Mouse (Mus musculus) adrenal gland, postnatal 14 days (tissue): ENCODE measurements at regions not wholly inside any gene's neighbourhood (a gene's known extent, or its start where the extent isn't known, plus 50 kb on each side); places are given as distances from the start of the nearest gene placed in this dataset.

Experiments used
- DNase-seq: peaks from one replicate; pipeline ENCODE4 v3.0.0; 2021; ENCODE audit warnings: mixed read lengths

DNA sequence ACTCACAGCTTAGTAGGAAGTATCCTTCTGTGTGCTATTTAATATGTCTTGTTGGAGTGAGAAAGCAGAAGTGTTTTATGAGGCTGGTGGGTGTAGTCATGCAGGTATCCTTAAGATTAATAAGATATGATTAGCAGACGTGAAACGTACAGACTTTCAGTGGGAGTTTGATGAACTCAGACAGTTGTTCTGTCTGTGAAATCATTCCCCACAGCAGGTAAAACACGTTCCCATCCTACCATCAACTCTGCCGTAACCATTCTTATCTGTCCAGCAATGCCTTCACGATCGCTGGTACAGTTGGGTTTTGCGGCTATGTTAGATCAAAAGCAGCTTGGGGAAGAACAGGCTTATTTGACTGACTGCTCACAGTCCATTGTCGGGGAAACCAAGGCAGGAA, 332.3 kb downstream of the Med10 start:
- DNase-seq: no peak

DNA sequence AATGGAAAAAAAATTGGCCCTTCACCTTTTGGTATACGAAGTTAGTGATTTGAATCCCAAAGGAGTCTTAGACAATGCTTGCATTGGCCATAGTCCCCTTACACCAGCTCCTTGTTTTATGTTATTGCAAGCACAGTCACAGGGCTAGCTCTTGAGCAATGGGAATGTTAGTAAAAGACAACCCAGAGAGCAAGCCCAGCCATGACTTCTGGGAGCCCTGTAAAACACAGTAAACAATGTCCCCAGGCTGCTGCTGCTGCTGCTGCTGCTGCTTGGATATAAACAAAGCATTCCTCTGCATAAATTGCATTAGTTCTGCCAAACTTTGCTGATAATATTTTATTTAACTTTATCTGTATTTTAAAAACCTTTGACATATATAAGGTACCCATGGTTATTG, 334.0 kb downstream of the Med10 start:
- no peak for DNase-seq

DNA sequence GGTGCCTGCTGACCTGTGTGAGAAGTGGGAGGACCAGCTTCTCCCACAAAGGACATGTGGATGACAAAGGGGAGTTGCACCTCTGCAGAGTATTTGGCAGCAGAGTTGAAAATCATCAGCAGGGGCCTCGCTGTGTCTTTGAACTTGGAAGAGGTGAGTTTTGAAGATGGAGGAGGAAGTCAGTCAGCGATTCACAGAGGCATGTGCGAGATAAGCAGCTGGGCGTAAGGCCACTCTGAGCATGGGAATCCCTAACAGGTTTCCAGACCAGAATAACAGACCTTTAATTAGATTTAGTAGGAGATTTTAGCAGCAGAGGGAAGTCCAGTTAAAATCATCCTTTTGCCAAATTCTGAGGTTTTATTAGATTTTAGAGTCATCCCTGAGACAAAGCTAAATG, 342.3 kb downstream of the Med10 start:
- DNase-seq: no peak

DNA sequence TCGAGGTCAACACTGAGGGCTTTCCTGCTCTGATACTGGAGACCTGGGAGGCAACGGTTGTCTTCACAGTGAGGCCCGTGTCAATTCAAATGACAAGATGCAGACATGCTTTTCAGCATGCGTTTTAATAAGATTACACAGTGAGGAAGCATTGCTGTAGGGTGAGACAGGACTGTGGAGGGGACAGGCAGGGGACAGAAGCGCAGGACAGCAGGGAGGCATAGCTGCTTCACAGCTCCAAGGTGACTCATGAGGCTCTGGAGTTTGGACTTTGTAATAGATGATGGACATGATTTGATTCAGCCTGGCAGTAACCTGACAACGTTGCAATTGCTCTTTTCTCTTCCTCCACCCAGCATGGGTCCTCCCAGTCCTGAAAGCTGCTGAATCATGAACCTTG, 343.3 kb downstream of the Med10 start:
- DNase-seq: peak; percentile 31

DNA sequence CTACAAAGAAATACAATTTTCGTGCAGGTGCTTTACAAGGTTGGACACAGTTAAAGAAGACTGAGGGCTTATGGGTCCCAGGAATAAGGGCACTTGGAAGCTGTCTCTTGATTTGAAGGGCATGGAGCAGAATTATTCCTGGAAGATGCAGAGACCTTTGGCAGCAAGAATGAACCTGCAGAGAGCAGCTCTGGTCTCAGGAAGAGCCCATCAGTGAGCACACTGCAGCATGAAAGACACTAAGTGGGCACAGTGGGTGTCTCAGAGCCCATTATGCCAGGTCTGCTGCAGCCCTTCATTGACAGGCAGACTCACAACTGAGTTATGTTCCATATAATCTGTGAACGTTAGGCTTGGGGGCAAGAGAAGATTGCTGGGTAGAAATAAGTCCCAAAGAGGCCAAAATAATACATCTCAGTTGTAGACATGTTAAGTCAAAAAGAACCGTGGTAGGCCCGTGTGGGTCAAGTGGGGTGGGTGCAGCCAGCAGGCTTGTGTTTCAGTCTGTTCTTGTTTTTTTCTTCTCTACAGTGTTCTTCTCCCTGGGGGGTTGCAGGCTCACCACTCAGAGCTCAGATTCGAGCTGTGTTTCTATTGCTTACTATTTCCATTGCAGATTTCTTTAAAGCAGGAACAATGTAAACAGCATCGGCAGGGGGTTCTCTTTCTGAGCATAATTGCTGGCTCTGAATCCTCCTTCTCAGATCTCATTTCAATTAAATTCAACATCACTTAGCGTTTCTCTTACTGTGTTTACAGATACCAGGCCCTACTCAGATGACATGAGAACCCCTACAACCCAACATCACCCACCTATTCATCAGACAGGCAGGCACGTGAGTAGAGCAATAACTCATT, 347.1 kb downstream of the Med10 start:
- DNase-seq: no peak

DNA sequence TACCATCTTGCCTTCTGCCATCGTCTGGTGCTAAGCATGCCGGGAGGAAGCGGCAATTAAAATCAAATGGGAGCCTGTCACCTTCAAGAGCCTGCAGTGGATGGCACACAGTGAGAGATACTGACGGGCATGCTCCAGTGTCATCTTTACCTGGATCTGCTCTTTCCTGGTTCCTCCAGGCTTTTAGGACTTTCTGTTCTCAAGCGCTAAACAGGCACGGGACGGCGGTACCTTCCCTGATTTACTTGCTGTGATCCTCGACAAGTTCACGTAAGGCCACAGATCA, 347.6 kb downstream of the Med10 start:
- DNase-seq: no peak

DNA sequence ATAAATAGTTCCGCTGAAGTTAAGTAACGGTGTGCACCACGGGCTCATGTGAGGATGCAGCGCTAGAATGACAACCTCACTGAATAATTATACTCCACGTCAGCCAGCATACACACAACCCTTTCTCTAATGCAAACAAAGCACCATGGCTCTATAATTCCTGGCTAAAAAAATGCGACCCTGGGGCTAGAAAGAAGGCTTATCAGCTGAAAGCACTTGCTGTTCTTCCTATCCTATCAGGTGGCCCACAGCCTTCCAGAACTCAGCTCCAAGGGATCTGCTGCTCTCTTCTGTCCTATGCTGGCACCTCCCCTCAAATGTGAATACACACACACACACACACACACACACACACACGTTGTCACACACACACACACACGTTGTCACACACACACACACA, 350.9 kb downstream of the Med10 start:
- DNase-seq: no peak

DNA sequence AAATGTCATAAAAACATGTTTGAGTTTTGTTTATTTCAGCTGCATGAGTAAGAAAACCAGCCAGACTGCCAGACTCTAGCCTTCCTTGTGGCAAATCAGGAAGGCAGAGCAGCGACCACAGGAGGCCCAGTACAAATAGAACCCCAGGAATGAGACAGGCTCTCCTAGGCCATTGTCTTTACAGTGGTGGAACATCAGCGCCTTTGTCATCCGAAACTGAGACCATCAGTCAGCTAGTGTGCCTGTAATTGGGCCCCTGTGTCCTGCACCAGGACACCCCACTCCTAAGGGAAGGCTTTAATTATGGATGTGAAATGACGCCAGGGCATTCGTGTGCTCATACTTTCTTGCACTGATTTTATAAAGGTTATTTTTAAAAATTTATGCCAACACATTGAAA, 353.4 kb downstream of the Med10 start:
- DNase-seq: no peak

DNA sequence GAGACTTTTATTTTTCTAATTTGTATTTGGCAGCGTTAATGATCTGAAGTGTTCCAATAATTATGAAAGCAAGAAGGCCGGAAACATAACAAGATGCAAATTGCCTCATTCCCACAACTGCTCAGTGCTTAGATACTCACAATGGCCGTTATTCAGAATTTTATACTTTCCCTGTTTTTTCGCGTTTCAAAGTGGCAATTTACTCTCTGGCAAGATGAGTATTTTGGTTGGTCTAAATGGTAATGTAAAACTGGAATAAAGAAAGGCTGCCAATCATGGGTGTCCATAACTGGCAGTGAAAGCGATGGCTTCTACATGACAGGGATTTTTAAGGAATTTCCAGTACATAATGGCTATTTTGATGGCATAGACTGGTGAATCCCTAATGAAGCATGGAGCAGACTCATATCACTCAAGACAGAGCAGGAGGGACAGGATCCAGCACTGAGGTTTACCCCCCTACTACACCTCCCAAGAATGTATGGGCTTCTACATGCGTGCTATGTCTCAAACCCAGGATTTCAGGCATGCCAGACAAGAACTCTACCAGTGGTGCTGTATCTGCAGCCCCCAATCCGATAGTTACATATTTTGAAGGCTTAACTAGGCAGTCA, 354.9 kb downstream of the Med10 start:
- no peak for DNase-seq

DNA sequence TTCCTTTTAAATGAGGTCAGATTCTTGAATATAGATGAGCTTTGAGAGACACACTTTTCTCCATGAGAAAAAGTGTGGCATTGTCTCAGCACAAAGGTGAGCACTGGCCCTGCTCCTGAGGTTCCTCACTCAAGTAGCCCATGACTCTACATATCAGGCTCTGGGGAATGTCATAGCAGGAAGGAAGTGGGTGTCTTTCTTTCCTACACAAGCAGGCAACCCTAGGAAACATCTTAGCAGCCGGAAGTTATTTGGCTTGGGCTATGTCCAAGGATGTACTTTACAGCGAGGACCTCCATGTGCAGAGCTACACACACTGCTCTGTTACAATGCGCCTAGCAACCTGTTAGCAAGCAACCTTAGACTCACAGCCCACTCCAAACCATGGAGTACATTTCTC, 356.9 kb downstream of the Med10 start:
- DNase-seq: no peak

DNA sequence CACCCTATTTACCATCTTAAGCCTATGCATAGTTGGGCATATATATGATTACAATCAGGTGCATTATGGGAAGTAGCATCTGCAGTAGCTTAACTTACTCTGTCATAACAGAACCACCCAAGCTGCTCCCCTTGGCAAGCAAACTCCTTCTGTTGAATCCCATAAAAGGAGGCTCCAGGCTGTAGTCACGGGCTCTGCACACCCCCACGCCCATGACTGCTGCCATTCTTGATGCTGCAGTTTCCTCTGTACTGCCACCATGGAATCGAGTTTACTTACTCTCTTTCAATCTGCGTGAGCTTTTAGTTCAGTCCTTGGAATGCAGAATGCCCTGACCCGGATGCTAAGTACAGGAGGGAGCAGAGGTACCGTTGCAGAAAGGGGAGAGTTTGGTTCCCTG, 357.4 kb downstream of the Med10 start:
- DNase-seq: no peak

DNA sequence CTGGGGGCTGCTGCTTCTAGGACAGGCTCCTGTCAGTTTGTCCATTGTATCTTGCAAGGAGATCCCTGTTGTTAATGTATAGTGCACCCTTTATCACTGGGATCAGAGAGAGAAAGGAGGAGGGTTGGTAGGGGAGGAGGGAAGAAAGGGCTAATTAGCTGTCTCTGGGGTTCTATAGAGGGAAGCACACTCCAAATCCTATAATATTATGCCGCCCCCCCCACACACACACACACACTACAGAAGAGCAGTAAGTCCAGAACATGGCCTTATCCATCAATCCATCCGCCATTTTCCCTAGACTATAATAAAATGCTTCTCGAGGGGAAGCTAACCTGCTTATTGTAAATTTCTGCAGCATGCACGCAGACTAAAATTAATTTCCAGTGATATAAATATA, 359.9 kb downstream of the Med10 start:
- no peak for DNase-seq

DNA sequence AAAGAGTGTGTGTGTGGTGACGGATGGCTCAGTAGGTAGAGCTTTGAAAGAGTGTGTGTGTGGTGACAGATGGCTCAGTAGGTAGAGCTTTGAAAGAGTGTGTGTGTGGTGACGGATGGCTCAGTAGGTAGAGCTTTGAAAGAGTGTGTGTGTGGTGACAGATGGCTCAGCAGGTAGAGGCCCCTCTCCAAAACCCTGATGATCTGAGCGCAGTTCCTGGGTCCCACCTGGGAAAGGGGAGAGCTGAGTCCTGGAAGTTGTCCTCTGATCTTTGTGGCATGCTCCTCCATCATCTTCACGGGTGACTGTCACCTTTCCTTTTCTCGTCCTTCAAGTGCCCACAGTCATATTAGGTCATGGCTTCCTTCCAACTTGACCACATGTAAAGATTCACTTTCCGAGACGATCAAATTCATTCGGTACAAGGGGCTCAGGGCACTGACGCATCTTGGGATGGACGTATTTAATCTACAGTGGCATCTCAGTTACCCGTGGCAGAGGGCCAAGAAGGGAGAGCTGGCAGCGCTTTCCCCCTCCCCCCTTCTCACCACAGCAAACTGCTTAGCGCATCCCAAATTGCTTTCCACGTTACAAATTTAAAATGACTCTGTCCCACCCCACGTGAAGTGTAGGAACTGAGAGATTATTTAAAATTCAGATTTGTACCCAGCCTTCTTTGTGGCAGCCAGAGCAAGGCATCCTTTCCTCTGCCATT, 363.5 kb downstream of the Med10 start:
- no peak for DNase-seq

DNA sequence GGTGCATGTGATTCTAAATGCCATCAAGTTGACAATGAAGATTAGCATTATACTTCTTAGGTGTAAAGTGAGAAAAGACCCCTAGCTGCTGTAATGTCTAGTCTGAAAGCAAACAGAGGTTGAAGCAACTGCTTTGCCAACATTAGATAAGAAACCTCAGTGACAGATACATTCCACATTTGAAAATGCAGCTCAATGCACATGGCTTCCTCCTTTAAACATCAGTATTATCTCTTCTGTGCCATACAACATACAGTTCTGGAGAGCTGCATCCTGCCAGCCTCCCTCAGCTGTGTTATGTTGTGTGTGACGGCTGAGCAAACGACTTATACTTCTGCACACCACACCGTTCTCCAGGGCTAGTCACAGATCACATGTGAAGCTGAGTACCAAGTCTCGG, 365.6 kb downstream of the Med10 start:
- no peak for DNase-seq

DNA sequence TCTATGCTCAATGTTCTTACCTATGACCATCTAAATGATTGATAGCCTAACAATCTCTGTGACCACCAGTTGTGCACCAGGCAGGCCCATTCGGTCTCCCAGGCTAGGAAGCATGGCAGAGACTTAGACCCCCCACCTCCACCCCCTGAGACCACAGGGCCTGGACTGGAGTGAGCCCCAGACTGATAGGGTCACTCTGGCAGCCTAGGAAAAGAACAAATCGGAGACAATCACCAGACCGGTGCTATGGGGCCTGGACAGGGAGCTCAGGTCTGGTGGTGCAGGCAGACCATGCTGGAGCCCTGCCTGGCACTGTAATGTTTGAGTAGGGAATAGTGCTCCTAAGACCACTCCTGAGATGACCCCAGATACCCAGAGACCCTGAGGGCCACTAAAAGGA, 366.7 kb downstream of the Med10 start:
- no peak for DNase-seq

DNA sequence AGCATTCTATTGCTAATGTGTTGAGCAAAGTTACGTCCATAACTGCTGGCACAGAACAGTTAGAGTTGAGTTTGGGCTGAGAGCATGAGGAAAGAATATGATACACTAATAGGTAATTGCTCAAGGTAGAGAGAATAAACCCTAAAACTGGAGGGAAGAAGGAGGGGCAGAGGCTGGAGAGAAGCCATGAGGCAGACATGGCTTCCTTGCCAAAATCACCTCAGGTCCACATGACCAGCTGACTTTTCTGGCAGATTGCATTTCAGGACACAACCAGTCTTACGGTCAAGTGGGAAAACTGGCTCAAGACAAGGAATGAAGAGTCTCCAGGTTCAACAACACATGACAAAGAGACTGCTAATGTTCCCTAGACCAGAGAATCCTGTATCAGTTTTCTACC, 374.9 kb downstream of the Med10 start:
- no peak for DNase-seq

DNA sequence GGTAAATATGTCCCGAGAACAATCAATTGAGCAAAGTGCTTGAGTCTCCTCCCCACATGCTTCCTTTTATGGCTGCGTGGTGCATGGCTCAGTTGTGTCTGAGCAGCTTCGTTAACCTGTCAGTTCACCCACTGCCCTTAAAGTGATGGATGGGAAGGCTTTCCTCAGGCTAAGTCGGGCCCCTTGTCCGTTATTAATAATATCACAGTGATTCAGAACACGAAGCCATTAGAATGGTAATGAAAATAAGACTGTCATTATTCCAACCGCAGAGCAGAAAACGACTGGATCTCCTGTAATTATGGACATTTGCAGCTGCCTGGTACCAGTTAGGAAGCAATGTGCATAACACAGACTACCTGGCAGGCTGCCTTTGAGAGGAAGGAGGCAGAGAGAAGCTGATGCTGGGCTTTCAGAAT, 375.9 kb downstream of the Med10 start:
- DNase-seq: no peak

DNA sequence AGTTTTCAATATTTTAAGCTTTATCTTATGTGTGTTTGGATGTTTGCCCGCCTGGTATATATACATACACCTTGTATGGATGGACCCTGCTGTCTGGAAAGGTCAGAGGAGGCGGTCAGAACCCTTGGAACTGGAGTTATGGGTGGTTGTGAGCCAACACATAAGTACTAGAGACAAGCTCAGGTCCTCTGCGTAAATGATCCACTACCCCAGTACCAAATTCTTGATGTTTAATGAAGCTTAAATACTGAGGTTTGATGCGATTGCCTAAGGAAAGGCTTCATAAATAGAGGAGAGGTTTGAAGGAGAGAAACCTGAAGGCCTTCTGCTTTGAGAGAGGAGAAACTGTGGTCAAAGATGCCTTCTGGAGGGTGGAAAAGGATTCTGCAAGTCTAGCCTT, 388.8 kb downstream of the Med10 start:
- DNase-seq: no peak

DNA sequence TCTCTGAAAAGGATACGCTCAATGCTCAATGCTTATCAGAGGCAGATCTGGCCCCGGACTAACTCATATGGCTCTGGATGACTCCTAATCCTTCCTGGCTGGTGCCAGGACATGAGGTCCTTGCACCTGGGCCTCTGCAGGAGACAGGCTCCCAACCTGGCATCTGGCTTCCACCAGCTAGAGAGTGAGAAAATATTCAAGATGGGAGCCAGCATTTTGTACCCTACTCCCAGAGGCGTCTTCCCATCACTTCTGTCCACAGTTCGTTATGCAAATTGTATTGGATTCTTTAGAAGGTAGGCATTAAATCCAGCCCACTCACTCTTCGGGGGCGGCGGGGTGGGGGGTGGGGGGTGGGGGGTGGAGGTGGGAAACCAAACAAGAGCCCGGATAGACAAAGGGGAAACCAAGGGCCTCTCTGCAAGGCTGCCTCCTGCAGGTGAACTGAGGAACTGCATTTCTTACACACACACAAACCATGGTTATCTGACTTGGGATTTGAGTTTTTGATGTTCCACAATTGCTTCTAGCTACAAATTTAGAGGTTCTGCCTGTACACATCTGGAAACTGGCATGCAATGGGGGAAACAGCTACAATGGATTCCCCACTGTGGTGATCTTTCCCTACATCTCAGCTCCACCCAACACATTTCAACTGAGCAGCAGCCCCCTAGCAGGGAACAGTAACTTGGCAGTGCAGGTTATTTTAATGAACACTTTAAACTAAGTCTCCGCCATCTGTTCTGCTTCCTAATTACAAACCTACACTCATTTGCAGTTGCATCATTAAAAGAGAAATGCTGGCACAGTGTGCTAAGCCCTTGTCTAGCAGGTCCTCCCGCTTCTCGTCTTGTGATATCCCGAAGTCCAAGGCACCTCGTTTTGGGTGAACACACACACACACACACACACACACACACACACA, 390.2 kb downstream of the Med10 start:
- DNase-seq: no peak

DNA sequence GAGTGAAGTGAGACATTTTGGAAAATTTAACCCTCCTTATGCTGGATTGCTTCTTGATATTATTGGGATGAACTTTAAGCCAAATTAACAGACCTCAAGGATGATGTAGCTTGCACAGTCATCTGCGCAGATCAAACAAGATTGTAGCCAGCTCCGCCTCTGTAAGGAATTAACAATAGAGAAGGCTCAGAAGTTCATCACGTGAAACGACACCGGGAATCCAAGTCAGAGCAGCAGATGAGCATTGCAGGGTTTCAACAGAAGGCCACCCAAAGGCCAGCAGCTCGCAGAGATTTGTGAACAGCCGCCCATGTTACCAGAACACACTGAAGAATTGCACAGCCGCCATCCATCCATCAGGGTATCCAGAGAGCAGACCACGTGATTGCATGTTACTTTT, 391.1 kb downstream of the Med10 start:
- no peak for DNase-seq

DNA sequence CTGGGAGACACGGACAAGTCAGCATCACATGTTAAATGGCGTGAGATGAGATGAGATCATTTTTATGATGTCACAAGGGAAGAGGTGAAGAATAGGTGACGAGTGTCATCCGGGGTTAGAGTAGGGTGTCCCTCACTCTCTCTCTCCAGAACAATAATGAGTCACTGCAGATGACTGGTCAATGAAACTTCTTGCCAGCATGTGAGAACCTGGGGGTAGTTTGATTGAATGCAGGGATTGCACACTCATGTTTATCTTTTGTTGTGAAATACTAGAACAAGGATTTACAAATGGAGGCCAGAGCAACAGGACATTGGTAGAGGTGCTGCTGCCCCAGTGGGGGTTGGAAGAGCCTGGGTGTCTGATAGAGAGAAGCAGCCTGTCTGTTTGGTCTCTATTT, 393.7 kb downstream of the Med10 start:
- DNase-seq: peak; percentile 12

DNA sequence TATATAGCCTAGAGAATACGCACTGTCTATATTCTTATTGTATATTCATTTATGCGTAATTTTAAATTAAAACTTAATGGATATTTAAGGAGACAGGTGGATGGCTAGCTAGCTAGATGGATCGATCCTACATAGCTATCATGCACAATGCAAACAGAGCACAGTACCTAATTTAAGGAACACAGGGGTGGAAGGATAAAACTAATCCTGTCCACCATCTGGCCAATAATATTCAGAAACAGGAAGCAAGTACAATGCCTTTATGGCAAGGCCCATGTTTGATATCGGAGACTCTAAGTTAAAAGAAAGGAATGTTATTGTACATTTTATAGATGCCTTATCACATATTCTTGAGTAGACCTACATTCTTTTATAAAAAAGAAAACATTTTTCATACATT, 396.4 kb downstream of the Med10 start:
- DNase-seq: no peak

DNA sequence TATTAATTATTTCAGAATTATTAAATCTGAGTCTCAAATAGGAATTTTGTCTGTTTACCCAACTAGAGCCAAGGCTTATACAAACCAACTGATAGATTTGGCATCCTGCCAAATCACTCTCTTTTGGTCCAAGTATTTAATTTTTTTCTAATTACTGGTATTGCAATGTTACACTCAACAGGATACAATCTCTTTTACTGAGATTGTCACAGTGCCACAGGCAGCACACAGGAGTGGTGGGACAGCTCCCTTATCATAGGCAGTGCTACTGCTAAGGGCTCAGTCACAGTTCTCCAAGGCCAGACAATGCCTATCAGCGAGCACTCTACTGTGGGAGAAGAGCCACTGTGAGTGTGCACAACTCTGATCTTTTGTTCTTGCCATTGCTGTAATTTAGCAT, 396.9 kb downstream of the Med10 start:
- no peak for DNase-seq
